Mouse (Mus musculus): ENCODE results near the gene Gm15217. TPM values are rescaled to one million over a fixed set of nuclear protein-coding genes. Genes with fewer than 3 reads are reported as not detected.

The Gm15217 gene
- polyA plus RNA-seq, 1 experiment from 2014 or later = not detected

DNA sequence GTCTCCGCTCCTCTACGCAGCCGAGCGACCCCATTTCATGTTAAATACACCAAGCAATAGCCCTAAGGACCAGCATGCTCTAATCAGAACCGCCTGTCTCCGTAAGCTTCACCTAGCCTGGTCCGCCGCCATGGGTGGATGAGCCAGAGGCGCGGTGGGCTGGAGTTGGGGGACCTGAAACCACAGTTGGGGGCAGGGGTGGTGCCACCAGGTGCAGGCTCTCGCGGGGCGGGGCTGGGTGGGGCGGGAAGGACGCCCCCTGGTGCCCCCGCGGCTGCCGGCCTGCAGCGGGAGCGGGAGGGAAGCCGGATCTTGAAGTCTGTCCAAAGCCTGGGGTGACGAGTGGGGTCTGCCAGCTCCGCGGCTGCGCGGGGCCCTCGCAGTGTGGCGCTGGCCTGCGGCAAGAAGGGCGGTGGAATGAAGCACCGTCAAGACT, 1.1 kb downstream of the Gm15217 start:
- H3K9ac ChIP-seq (ENCODE audit: low read length) = peak overlapping the region; percentile 63
- ATAC-seq (replicated peaks; ENCODE audit: extremely low read depth, insufficient read depth, low FRiP score) = peak; percentile 55; the same call in 1 of the 2 replicates
- no peaks in the 10 kb centered on the region; the same call in 1 of the 2 replicates for H3K27me3 ChIP-seq (ENCODE audit: control insufficient read depth, insufficient read depth, low read length)
- no peak overlapping the region for H3K27ac ChIP-seq (ENCODE audit: low read length)
- peaks cover 15% of the 10 kb centered on the region for H3K4me1 ChIP-seq (ENCODE audit: control insufficient read depth, insufficient read depth, low read length)
- H3K36me3 ChIP-seq (ENCODE audit: control insufficient read depth, insufficient read depth) = no peaks in the 10 kb centered on the region
- no peaks in the 10 kb centered on the region for H3K9me3 ChIP-seq (replicated peaks; ENCODE audit: control insufficient read depth, low read length)
- peak overlapping the region; percentile 84 for H3K4me2 ChIP-seq (ENCODE audit: low read depth, low read length)
- peak overlapping the region; percentile 49 for H3K4me3 ChIP-seq (ENCODE audit: low read length)
- 9% methylated on average over 31 of the region's 31 CpGs for WGBS

DNA sequence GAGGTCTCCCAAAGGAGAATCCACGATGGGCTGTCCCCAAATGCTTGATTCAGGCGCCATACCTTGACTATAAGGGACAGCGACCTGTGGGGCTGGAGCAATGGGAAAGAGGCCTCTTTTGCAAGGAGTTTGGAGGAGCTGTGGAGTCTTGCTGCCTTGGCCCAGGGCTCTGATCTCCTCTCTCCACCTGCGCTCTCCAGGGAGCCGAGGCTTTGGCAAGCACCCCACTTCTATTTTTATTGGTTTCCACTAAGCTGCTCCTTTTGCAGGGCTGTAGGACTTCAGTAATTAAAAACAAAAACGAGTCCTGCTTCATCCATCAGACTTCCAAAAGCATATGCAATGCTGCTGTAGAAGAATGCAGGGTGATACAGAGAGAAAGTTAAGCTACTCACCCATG, 2.2 kb downstream of the Gm15217 start:
- Histone ChIP-seq H3K27ac (ENCODE audit: low read length) (no peak overlapping the region), H3K36me3 (ENCODE audit: control insufficient read depth, insufficient read depth) (no peaks in the 10 kb centered on the region), H3K9ac (ENCODE audit: low read length) (no peak overlapping the region), H3K4me3 (ENCODE audit: low read length) (no peak overlapping the region), H3K4me2 (ENCODE audit: low read depth, low read length) (no peak overlapping the region), H3K27me3 (ENCODE audit: control insufficient read depth, insufficient read depth, low read length) (no peaks in the 10 kb centered on the region; the same call in 1 of the 2 replicates), H3K9me3 (replicated peaks; ENCODE audit: control insufficient read depth, low read length) (no peaks in the 10 kb centered on the region), H3K4me1 (ENCODE audit: control insufficient read depth, insufficient read depth, low read length) (peaks cover 18% of the 10 kb centered on the region)
- no peak for ATAC-seq (replicated peaks; ENCODE audit: extremely low read depth, insufficient read depth, low FRiP score)
- WGBS = 54% methylated on average over 6 of the region's 6 CpGs

DNA sequence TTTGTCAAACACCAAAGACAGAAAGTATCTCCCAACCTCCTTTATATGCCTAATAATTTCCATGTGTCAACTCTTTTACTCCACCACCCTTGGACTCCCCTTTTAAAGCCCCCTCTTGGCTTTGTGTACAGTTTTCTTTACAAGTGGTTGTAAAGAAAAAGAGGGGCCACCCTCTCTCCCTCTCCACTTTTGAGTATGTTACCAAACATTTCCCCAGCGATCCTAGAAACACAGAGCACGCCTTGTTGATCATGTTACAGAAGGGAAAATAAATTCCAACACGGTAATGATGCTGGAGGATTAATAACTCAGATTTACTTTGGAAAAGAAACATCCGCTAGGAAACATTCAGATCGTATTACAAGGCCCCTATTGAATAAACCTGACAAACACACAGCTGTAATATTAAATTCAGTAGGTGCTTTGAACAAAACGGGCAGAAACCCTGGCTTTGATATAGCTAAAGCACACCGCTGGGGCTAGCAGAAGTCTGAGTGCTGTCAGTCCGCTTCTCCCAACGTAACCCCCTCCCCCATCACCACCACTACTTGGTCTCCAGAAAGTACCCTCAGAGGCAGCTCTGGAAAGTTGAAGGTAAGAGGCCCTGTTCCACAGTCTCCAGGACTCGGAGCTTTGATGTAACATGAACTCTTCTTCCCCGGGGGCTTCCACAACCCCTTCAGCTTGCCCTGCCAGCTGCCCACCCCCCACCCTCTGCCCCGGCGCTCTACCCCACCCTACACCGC, 5.9 kb downstream of the Gm15217 start:
- peak overlapping the region; percentile 59 for H3K4me3 ChIP-seq (ENCODE audit: low read length)
- WGBS = 29% methylated on average over 14 of the region's 14 CpGs
- peaks cover 25% of the 10 kb centered on the region for H3K4me1 ChIP-seq (ENCODE audit: control insufficient read depth, insufficient read depth, low read length)
- no peak overlapping the region for H3K27ac ChIP-seq (ENCODE audit: low read length)
- no peak for ATAC-seq (replicated peaks; ENCODE audit: extremely low read depth, insufficient read depth, low FRiP score)
- H3K27me3 ChIP-seq (ENCODE audit: control insufficient read depth, insufficient read depth, low read length) = peaks cover 8% of the 10 kb centered on the region
- no peaks in the 10 kb centered on the region for H3K9me3 ChIP-seq (replicated peaks; ENCODE audit: control insufficient read depth, low read length)
- no peaks in the 10 kb centered on the region for H3K36me3 ChIP-seq (ENCODE audit: control insufficient read depth, insufficient read depth)
- peak overlapping the region; percentile 86 for H3K4me2 ChIP-seq (ENCODE audit: low read depth, low read length)
- H3K9ac ChIP-seq (ENCODE audit: low read length) = peak overlapping the region; percentile 66

DNA sequence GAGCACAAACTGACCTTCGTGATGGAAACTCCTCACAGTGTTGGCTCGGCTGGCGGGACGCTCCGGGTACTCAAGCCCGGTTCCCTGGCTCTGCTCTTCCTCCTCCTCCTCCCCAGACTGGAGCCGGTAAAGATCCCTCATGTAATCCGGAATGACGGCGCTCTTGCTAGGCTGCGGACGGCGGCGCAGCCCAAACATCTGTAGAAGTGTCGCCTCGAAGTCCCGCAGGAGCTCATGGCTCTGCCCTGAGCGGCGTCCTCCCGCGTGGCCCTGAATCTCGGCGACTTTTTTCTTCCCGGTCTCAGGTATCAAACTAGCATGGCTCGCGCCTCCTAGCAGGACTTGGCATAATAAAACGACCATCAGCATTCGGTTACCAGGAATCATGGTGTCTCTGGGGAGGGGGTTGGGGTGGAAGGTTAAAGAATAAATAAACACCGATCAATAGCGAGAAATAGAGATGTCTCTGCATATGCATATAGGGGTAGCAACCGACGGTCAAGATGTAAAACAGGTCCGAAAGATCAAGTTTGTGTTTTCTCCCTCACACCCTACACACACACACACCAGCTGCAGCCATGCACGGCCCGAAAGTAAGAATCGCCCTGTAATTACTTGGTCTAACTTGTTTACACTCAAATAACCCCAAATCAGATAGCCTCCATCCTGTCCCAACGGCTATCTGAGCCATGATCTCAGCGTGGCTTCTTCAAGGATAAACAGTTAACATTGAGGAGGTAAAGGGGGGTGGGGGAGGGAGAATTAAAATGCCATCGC, 6.7 kb downstream of the Gm15217 start:
- WGBS = under 1% methylated on average over 39 of the region's 39 CpGs
- Histone ChIP-seq H3K36me3 (ENCODE audit: control insufficient read depth, insufficient read depth) (no peaks in the 10 kb centered on the region), H3K4me3 (ENCODE audit: low read length) (peak overlapping the region; percentile 59), H3K27ac (ENCODE audit: low read length) (no peak overlapping the region), H3K27me3 (ENCODE audit: control insufficient read depth, insufficient read depth, low read length) (peaks cover 14% of the 10 kb centered on the region), H3K4me1 (ENCODE audit: control insufficient read depth, insufficient read depth, low read length) (peaks cover 22% of the 10 kb centered on the region), H3K9me3 (replicated peaks; ENCODE audit: control insufficient read depth, low read length) (no peaks in the 10 kb centered on the region), H3K4me2 (ENCODE audit: low read depth, low read length) (peak overlapping the region; percentile 86), H3K9ac (ENCODE audit: low read length) (peak overlapping the region; percentile 67)
- ATAC-seq (replicated peaks; ENCODE audit: extremely low read depth, insufficient read depth, low FRiP score) = no peak

DNA sequence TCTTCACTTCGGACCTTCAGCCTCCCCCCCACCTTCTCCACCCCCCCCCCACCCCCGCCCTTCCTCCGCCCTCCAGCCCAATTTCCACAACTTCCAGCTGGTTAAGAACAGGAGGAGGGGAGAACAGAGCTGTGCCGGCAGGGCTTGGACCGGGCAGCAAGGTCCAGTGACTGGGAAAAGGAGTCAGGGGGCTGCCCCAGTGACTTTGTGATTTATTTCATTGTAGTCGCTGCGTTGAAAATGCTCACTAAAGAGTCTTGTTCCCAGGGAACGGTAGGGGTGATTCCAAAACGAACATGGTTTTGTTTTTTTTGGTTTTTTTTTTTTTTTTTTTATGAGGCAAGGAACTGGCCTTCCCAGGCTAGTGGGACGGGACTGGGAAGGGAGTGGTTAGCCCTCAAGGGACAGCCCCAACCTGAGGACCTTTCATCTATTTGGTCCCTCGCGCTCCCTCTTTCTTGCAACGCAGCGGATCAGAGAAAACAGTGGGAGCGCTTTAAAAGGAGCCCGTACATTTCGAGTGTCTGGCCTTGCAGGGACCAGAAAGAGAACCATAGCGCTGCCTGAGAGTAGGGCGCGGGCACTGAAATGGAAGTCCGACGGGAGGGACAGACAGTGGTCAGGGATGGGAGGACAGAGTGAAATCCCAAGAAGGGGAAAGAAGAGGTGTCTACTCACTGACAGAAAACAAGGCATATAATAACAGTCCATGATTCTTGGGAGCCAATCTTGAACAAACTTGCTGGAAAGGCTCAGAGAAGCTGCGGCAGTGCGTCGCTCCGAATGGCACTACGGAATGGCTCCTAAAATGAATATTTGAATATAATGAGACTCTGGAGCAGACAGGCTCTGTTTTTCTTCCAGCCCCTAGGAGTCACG, 7.5 kb downstream of the Gm15217 start:
- H3K4me3 ChIP-seq (ENCODE audit: low read length) = peak overlapping the region; percentile 59
- H3K9ac ChIP-seq (ENCODE audit: low read length) = peak overlapping the region; percentile 67
- H3K4me1 ChIP-seq (ENCODE audit: control insufficient read depth, insufficient read depth, low read length) = peaks cover 17% of the 10 kb centered on the region
- under 1% methylated on average over 28 of the region's 28 CpGs for WGBS
- peak overlapping the region; percentile 38 for H3K27ac ChIP-seq (ENCODE audit: low read length)
- no peaks in the 10 kb centered on the region for H3K36me3 ChIP-seq (ENCODE audit: control insufficient read depth, insufficient read depth)
- H3K9me3 ChIP-seq (replicated peaks; ENCODE audit: control insufficient read depth, low read length) = no peaks in the 10 kb centered on the region
- H3K27me3 ChIP-seq (ENCODE audit: control insufficient read depth, insufficient read depth, low read length) = peaks cover 20% of the 10 kb centered on the region
- no peak for ATAC-seq (replicated peaks; ENCODE audit: extremely low read depth, insufficient read depth, low FRiP score)
- H3K4me2 ChIP-seq (ENCODE audit: low read depth, low read length) = peak overlapping the region; percentile 86

DNA sequence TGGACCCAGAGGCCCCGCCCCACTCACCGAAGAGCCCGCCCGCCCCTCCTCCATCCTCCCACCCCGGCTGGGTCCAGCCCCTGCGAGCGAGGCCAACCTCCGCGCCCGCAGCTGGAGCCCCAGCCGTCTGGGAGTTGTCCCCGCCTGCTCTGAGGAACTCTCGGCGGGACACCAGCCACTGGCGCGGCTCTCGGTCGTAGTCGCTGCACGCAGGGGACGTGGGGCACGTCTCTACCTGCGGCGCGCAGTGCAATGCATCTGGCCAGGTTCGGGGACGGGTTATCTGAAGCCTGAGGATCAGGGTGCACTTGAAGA, 8.1 kb downstream of the Gm15217 start:
- WGBS = under 1% methylated on average over 27 of the region's 27 CpGs
- Histone ChIP-seq H3K36me3 (ENCODE audit: control insufficient read depth, insufficient read depth) (no peaks in the 10 kb centered on the region), H3K27ac (ENCODE audit: low read length) (peak overlapping the region; percentile 80), H3K4me3 (ENCODE audit: low read length) (peak overlapping the region; percentile 59), H3K9ac (ENCODE audit: low read length) (peak overlapping the region; percentile 69), H3K4me2 (ENCODE audit: low read depth, low read length) (peak overlapping the region; percentile 86), H3K27me3 (ENCODE audit: control insufficient read depth, insufficient read depth, low read length) (peaks cover 24% of the 10 kb centered on the region), H3K4me1 (ENCODE audit: control insufficient read depth, insufficient read depth, low read length) (peaks cover 17% of the 10 kb centered on the region; the same call in 1 of the 2 replicates), H3K9me3 (replicated peaks; ENCODE audit: control insufficient read depth, low read length) (no peaks in the 10 kb centered on the region)
- peak; percentile 90 for ATAC-seq (replicated peaks; ENCODE audit: extremely low read depth, insufficient read depth, low FRiP score)

DNA sequence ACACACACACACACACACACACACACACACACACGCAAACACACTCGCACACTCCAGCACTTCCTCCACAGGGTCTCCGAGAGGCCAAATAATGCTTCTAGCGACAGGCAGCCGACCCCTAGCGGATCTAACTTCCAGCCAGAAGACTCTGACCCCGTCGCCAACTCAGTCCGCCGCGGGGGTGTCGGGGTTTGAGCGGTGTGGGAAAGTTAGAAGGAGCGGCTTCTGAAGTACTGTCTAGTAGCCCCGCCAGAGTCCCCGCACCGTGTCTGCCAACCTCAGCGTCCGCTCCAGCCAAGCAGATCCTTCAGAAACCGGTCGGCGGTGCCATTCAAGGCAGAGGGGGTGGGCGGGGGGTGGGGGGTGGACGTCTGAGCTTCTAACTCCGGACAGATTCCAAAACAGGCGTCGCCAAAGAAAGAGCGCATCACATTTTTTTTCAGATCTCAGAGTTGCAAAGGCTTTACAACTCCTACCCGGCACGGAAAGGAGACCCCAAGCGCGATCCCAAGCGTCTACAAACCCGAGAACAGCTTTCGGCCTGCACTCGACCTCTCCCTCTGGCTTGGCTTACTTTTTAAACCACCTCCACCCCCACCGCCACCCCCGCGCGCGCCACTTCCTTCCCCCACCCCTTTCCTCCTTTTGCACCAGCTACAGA, 8.7 kb downstream of the Gm15217 start:
- H3K4me3 ChIP-seq (ENCODE audit: low read length) = peak overlapping the region; percentile 59
- H3K36me3 ChIP-seq (ENCODE audit: control insufficient read depth, insufficient read depth) = no peaks in the 10 kb centered on the region
- H3K27me3 ChIP-seq (ENCODE audit: control insufficient read depth, insufficient read depth, low read length) = peaks cover 26% of the 10 kb centered on the region
- H3K4me1 ChIP-seq (ENCODE audit: control insufficient read depth, insufficient read depth, low read length) = peaks cover 17% of the 10 kb centered on the region; the same call in 1 of the 2 replicates
- ATAC-seq (replicated peaks; ENCODE audit: extremely low read depth, insufficient read depth, low FRiP score) = 0 out of 2 replicates have a peak, but pooled peaks have one; percentile 2
- peak overlapping the region; percentile 80 for H3K27ac ChIP-seq (ENCODE audit: low read length)
- no peaks in the 10 kb centered on the region for H3K9me3 ChIP-seq (replicated peaks; ENCODE audit: control insufficient read depth, low read length)
- H3K9ac ChIP-seq (ENCODE audit: low read length) = peak overlapping the region; percentile 69
- H3K4me2 ChIP-seq (ENCODE audit: low read depth, low read length) = peak overlapping the region; percentile 86
- WGBS = under 1% methylated on average over 41 of the region's 41 CpGs

DNA sequence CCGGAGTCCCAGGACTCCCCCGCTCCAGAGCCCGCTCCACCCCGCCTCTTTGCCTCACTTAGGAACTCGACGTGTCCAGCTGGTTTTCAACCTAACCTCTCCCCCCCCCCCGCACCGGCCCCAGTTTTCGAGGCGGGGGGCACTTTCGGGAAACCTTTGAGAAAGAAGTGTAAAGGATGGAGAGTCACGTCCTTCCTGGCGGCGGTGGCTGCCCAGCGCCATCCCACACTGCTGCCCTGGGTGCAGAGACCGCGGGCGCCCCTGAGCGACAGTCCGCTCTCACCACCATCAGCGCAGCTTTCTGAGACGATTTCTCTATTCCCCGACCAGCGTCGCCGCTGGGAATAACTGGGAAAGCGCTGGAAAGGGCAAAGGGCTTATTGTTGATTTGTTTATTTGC, 9.4 kb downstream of the Gm15217 start:
- H3K9me3 ChIP-seq (replicated peaks; ENCODE audit: control insufficient read depth, low read length) = no peaks in the 10 kb centered on the region
- peaks cover 26% of the 10 kb centered on the region for H3K27me3 ChIP-seq (ENCODE audit: control insufficient read depth, insufficient read depth, low read length)
- H3K4me3 ChIP-seq (ENCODE audit: low read length) = peak overlapping the region; percentile 59
- WGBS = 1% methylated on average over 27 of the region's 27 CpGs
- H3K9ac ChIP-seq (ENCODE audit: low read length) = peak overlapping the region; percentile 69
- H3K4me2 ChIP-seq (ENCODE audit: low read depth, low read length) = peak overlapping the region; percentile 86
- H3K4me1 ChIP-seq (ENCODE audit: control insufficient read depth, insufficient read depth, low read length) = peaks cover 17% of the 10 kb centered on the region; the same call in 1 of the 2 replicates
- H3K36me3 ChIP-seq (ENCODE audit: control insufficient read depth, insufficient read depth) = no peaks in the 10 kb centered on the region
- no peak for ATAC-seq (replicated peaks; ENCODE audit: extremely low read depth, insufficient read depth, low FRiP score)
- H3K27ac ChIP-seq (ENCODE audit: low read length) = peak overlapping the region; percentile 80
